Mouse (Mus musculus): ENCODE results near the gene Trim41. TPM values are rescaled to one million over a fixed set of nuclear protein-coding genes. Genes with fewer than 3 reads are reported as not detected.
A peak's percentile ranks its signal among the peaks of the same experiment; 100 is the strongest.
"Not testable (repeated sequence)": the region's sequence is repeated elsewhere in the genome, so short reads cannot be mapped to it uniquely, and the experiment has no call there.

Gene Trim41
- total RNA-seq, 2 experiments from 2014 or later, result 58.3 to 59.6 TPM

DNA sequence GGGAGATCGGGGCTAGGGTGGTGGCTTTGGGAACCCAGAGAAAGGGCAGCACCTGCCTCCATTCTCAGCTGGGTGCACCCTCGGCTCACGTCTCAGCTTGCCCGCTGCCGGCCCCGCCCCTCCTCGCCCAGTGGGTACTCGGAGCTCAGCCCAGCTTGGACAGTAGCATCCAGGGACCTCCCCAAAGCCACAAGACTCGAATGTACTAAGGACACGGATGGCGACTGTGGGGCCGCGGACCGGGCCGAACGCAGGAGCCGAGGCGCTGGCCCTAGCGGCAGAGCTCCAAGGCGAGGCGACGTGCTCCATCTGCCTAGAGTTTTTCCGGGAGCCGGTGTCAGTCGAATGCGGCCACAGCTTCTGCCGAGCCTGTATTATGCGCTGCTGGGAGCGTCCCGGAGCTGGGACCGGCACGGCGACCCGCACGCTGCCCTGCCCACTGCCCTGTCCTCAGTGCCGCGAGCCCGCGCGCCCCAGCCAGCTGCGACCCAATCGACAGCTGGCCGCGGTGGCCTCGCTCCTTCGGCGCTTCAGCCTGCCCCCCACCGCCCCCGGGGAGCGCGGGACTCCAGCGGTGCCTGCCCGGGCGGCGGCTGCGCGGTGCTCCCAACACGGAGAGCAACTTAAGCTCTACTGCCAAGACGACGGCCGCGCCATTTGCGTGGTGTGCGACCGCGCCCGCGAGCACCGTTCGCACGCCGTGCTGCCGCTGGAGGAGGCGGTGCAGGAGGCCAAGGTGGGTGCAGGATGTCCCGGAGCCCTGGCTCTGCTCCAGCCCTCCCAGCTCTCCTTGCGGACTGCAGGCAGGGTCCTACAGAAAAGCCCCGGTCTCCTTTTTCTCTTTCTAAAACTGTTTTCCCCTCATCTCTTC, 20.4 kb upstream of the Trim41 start:
- peak in 1 of 2 experiments; percentile 50 for DNase-seq

GRCm38 (mm10) chr11:48836990-48837309, 19.8 kb upstream of the Trim41 start:
- no peak for DNase-seq

DNA sequence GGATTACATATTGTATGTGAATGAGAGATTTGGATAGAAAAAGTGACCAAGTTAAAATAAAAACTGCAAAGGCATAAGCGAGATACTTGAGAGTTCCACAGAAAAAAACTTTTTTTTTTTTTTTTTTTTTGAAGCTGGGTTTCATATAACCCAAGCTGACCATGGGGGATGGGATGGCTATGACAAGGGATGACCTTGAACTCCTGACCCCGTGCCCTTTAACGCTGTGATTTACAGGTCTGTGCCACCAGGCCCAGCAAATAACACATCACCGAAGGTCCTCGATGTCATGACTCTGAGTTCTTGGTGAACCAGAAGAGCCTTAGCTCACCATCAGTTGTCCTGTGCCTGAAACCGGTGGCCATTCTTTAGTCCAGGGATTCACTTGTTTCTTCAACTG, 18.8 kb upstream of the Trim41 start:
- no peak for DNase-seq

GRCm38 (mm10) chr11:48833731-48834639, 16.8 kb upstream of the Trim41 start:
- DNase-seq, result peak; percentile 90 to 91

- DNase-seq, result no peak
Observed at GRCm38 (mm10) chr11:48833078-48833730, 16.1 kb upstream of the Trim41 start.

DNA sequence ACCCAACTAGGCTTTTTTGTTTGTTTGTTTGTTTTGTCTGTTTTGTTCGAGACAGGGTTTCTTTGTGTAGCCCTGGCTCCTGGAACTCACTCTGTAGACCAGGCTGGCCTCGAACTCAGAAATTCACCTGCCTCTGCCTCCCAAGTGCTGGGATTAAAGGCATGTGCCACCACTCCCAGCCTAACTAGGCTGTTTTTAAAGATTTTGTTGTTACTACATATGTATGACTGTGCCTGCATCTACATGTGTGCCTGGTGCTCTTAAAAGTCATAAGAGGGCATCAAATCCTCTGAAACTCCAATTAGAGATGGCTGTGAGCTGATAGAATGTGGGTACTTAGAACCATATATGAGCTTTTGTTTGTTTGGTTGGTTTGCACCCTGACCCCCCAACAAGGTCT, 14.1 kb upstream of the Trim41 start:
- DNase-seq, result no peak

GRCm38 (mm10) chr11:48830279-48830678, 13.1 kb upstream of the Trim41 start:
- no peak for DNase-seq

- no peak for DNase-seq
Observed at GRCm38 (mm10) chr11:48827926-48828325, 10.8 kb upstream of the Trim41 start.

- DNase-seq, result no peak
Observed at GRCm38 (mm10) chr11:48826752-48827096, 9.6 kb upstream of the Trim41 start.

DNA sequence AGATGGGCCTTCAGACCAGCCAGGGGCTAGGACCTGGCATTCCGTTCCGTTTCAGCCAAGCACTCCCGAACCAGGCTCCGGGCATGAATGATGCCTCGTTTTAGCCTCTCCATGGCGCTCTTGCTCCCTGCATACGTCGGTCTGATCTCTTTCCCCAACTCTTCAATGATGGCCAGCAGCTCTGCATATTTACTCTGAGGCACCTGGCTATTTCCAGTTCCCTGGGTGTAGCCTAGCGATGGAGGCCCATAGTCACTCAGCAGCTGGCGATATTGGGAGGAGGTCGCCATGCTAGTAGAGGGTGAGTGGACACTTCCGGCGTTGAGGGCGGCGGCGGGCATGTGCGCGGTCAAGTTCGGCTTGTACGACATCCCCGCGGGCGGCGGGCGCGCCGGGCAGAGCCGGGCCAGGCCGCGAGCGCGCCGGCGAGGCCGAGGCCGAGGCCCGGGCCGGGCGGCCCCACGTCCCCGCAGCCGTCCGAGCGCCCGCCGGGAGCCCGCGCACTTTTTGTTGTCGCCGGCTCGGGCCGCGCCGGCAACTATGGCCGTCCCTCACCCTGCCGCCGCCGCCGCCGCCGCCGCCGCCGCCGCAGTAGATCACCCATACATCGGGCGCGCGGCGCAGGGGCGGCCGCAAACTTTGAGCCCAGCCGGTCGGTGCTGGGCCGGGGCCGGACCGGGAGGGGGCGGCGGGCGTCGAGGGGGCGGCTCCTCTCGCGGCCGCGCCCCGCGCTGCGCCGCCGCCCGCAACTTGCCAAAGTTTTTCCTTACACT, 9.0 kb upstream of the Trim41 start, which contains the start of the genes Trim7 and Gm12184:
Trim7 (plus strand) TSS at position 162 of the 773 bp plus-strand sequence.
Gm12184 (minus strand) TSS at position 677 of the 773 bp plus-strand sequence.
- DNase-seq, result not testable (repeated sequence)

DNA sequence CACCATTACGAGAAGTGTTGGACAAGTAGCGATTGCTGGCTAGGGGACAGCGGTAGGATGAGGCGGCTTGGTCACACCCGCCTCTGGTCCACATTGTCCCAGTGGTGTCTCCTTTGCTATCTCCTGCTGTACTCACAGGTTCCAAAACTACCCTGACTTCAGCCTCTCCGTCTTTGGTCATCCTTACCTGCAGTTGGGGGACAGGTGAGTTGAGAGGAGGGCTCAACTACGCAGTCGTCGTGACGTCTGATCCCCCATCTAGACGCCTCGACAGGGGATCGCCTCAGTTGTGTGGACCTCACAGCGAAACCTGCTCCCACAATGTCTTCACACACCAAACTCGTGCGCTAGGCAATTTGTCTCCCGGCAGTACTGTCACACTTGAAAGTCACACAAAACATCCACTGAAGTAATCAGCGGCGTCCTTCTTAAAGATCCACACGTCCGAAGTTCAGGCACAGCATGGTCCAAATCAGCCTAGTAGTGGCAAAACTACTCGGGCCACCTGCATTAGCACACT, 7.2 kb upstream of the Trim41 start:
- DNase-seq, result no peak

- peak; percentile 34 to 62 for DNase-seq
Observed at GRCm38 (mm10) chr11:48823536-48823972, 6.4 kb upstream of the Trim41 start.

DNA sequence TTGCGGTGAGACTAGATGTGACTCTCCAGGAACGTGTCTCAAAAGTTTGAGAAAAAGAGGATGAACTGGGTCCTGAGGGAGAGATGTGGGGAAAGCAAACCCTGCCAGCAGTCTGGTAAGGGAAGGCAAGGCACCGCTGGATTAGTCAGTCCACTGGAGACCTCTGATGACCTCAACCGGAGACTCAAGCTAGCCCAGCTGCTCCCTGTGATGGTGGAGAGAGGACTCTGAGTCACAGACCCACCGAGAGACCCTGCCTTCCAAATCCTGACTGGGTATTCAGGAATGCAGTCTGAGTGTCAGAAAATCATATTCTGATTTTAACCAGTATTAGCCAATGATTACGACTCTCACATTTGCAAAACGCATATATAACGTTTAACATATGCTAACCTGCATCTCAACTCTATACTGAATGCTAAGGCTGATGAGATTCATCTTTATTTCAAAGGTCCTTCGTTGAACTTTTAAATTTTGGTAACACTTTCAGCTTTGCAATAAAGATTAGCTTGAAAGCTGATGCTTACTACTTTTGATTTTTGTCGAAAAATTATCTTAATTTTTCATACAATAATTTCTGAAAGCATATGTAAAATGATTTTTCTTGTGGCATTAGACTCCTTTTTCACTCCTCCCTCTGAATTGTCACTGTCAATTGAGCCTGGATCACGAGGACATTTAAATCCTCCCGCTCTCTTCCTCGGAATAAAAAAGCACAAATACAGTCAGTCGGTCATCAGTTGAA, 5.8 kb upstream of the Trim41 start:
- no peak for DNase-seq

DNA sequence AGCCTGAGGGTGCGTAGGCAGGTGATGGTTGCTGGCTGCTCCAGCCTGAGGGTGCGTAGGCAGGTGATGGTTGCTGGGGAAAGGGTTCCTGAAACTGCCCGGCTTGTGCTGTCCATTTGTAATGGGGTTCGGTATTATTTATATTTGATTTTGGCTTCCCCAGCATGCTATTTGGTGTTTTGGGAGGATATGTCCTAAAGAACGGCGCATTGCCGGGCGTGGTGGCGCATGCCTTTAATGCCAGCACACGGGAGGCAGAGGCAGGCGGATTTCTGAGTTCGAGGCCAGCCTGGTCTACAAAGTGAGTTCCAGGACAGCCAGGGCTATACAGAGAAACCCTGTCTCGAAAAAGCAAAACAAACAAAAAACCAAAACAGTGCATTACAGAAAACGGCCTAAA, 4.1 kb upstream of the Trim41 start:
- not testable (repeated sequence) for DNase-seq

GRCm38 (mm10) chr11:48820308-48820674, 3.1 kb upstream of the Trim41 start:
- DNase-seq, result no peak

GRCm38 (mm10) chr11:48819614-48820307, 2.6 kb upstream of the Trim41 start:
- DNase-seq, result no peak

DNA sequence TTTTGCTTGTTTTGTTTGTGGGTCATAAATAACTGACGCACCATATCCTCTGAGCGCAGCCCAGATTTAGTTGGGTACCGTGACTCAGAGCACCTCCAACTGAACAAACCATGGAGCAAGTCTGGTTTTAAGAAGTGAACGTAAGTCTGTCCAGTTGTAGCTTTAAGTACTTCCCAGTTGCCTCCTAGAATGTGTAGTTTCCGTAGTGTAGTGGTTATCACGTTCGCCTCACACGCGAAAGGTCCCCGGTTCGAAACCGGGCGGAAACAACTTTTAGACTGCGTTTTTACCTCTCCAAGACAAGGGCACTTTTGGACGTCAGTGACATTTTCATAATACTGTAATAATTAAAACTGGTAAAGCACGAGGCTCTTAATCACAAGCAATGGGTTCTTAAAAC, 1.2 kb upstream of the Trim41 start:
- DNase-seq, result peak; percentile 72 to 82

GRCm38 (mm10) chr11:48817794-48818193, 641 bp upstream of the Trim41 start:
- DNase-seq, result no peak

DNA sequence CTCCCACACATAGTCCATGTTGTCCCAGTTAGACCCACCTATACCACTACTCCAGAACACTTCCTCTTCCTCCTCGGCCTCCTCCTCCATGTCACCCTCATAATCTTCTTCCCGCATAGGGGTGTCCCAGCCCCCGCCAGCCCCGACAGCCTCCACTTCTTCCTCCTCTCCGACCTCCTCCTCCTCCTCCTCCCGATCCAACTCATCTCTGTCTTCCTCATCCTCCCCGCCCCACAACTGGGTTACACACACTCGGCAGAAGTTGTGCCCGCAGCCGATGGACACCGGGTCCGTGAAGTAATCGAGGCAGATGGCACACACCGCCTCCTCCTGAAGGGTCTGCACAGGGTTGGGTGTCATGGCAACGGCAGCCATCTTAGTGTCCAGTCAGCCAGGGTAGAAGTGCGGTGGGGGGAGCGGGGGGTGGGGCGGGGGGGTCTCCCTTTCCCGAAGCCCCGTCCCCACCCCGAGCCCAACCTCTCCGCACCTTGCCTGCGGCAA, 822 bp downstream of the Trim41 start:
- DNase-seq, result peak in 1 of 2 experiments; percentile 49

- no peak for DNase-seq
Observed at GRCm38 (mm10) chr11:48815851-48816250, 1.3 kb downstream of the Trim41 start.
